Mouse (Mus musculus) c-Kit-positive CD71-negative TER-119-negative erythroid progenitor cells, embryonic 14.5 days (primary cell): ENCODE data around the gene Ola1.

ENCODE experiments used
- DNase-seq: peaks from one replicate; pipeline ENCODE4 v3.0.0-alpha.2; 2013; ENCODE audit warnings: low read depth

Gene Ola1

DNA sequence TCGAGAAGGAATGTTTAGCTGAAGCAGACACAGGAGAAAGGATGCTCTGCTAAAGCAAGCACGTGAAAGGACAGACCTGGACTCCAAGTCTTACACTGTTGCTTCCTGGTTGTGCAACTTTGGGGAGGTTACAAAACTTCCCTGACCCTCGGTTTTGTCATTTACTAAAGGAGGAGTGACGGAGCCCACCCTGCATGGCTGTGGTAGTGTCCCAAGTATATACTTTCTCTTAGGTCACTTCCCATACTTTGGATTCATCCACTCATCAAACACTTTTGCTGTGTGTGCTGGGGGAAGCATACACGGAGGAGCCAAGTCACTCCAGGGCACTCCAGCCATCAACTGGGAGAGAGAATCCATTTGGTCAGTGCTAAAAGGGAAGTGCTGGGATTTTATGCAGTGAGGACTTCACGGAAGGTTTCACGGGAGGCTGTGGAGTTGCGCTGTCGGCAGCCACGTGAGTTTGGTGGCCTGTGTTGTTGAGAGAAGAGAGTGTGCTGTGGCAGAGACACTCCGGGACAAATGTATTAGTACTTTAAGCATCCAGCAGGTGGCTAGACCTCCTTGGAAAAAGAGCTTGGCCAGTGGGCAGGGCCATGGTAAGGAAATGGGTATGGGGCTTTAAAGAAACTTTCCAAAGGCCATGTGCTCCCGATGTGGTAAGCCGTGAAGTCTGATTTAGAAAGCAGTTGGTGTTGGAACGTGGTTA is 154.7 kb downstream of the Ola1 start:
- DNase-seq: no peak

DNA sequence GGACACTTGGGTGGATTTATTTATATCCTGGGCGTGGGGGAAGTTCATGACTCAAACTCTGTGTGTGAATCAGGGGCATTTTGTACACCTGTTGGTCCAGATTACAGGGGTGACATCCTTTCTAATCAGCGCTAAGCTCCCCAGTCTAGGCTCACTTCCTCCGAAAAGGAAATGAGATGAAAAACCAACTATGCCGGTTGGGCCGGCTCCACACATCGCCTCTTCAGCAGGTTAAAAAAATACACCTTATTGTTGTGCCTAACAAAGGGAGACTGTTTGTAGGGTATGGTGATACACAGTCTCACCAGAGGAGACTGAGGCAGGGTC is 158.5 kb downstream of the Ola1 start:
- DNase-seq: no peak

DNA sequence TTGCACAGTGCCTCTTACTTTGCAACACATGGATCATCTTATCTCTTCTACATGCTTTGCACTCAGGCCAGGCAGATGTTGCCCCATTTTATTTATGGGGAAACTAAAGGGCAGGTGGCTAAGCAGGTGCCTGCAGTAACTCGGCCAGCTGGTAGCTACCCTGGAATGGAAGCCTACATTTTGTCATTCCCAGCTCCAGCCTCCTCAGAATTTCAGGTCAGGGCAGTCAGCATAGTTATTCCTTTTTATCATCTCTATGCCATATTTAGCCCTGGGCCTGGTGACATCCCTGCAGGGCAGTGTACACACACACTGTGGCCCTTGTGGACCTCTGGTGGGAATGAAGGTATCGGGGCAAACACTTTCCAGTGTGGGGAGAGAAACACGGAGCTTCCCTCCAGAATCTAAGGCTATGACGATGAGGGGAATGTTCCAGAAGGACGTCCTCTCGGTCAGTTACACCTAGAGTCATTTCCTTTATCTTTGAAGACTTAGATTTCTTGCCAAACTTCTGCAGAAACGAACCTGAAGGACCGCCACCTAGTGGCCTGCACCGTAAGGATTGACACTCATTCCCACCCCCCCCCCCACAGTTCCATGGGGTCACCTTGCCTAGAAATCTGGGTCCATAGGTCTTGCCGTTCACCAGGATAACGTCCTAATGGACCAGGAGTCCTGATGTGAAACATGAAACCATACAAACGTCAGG is 159.0 kb downstream of the Ola1 start:
- no peak for DNase-seq

DNA sequence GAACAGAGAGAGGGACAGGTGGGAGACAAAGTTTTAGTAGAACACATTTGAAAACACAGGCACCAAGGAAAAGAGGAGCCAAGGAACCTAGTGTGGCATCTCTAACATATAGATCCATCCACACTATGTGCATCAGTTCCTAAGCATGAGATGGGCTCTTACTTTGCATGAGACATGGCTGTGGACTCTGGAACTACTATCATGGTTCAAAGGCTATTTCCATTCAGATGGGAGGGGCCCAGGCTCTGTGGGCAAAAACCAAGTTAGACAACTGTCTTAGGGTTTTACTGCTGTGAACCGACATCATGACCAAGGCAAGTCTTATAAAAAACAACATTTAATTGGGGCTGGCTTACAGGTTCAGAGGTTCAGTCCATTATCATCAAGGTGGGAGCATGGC is 160.4 kb downstream of the Ola1 start:
- no peak for DNase-seq

DNA sequence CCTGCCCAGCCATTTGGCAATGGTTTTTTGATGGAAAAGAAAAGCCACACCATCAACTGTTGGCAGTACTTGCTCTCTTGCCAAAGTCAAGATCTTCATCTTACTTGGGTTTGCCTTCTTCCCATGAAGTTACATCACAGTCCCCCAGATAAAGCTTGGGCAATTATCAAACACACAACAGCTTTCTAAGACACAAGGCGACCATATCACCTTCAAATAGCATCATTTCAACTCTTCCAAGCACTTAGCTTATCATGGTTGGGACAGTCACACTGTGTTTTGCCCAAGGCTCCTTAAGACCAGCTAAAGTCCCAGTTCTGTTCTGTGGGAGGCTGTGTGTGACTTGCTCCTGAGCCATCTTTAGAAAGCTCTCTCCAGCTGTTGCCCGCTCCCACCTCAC is 161.1 kb downstream of the Ola1 start:
- DNase-seq: no peak

DNA sequence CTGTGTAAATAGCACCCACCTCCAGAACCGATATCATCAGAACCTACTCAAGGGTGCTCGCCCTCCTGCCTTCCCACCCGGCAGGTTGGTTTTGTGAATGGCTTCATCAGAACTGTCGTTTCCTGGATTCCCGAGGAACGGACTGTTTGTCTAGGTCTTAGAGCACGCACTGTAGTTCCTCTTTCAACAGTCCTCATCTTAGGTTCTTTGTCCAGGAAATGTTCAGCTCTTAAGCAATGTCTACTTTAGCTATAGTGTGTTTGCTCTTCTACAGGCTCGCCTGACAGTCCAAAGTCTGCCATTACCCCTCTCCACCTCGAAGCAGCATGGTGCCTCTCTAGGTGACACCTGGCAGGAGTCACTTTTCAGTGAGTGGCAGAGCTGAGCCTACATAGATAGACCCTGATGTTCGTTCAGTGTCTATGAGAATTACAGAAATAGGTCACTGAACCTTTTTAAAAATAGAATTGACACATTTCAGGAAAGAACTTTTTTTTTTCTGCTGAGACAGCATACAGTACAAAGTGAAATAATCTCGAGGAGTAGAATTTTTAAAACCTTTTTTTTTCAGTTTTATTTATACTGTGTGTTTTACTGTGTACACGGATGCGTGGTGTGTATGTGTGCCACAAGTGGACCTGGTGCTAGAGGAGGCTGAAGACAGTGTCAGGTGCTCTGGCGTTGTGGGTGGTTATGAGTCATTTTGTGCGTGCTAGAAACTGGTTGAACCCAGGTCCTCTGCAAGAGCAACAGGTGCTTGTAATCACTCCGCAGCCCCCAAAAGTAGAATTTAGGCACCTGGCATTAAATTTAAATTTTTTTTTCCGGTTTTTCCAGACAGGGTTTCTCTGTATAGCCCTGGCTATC is 162.4 kb downstream of the Ola1 start:
- no peak for DNase-seq

DNA sequence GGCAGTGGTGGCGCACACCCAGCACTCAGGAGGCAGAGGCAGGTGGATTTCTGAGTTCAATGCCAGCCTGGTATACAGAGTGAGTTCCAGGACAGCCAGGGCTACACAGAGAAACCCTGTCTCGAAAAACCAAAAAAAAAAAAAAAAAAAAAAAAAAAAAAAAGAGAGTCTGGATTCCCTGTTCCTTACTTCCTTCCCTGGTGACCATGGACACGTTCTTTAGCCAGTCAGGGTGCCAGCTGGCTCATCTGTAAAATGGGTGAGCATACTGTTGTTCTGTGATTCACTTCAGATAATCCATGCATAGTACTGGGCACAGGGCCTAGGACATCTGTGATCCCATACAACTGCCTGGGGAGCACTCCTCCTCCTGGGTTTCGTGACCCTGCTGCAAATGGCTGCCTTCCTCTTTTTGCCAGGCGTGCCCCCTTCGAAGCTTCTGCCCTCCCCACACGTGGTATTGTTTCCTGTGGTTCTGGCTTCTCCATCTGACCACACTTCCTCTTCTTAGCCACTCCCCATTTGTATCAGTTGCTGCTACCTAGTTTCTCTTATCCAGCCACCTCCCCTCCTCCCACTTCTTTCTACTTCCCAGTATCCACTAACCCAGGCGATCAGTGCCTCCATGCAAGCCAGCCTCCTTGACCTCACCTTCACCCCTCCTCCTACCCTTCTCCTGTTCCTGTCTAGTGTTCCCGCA is 164.8 kb downstream of the Ola1 start:
- DNase-seq: peak; percentile 54

DNA sequence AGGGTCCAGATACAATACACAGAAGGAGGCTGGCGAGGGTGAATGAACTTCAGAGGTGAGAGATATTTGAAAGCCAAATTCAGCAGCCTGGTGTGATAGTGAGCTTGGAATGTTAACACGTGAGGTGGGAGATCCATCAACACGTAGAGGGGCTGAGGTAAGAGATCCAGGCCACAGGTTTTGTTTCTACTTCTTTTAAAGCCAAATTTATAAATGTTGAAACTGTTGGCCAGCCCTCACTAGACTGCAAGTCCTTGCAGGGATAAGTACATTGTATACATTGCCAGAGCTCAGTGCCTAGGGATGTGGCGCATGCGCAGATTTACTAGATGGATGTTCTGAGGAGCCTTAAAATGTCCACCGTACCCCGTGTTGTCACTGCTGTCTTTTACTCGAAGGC is 168.3 kb downstream of the Ola1 start:
- no peak for DNase-seq

DNA sequence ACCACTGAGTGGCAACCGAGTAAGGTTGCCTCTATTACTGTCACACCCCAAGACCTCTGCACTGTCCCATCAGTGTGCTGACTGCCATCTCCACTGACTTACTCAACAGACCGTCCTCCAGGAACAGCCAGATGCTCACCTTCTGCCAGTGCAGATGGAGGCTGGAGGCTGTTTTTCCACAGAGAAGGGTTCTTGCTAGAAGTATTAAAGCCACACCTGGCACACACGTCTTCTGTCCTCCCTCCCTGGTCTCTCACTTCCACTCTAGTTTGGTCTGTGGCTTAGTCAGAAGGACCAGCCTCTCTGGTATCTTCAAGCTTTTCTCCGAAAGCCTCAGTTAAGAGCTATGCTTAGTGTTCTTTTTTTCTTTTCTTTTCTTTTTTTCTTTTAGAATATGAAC is 168.7 kb downstream of the Ola1 start:
- no peak for DNase-seq

DNA sequence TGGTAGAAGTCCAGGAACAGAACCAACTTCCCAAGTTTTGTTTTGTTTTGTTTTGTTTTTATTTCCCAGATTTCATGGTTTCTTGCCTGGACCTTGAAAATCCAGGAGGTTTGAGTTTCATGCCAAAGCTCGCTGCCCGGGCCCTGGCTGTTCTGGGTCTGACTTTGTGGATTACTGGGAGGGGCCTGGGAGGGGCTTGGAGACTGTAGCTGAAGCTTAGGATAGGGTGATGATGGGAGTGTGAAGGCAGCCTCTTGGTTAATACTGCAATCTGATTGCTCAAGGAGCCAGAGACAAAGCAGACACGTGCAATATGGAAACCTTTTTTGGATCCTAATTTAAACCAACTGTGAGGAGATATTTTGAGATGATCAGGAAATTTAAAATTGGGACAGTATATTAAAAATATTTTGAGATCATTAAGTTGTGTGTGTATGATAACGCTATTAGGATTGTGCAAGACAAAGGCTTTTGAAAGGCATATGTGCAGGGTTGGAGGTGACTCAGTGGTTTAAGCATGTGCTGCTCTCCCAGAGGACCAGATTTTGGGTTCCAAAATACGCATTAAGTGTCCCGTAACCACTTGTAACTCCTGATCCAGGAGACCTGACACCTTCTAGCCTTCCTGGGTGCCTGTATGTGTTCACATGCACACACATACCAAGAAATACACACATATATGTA is 169.6 kb downstream of the Ola1 start:
- no peak for DNase-seq

DNA sequence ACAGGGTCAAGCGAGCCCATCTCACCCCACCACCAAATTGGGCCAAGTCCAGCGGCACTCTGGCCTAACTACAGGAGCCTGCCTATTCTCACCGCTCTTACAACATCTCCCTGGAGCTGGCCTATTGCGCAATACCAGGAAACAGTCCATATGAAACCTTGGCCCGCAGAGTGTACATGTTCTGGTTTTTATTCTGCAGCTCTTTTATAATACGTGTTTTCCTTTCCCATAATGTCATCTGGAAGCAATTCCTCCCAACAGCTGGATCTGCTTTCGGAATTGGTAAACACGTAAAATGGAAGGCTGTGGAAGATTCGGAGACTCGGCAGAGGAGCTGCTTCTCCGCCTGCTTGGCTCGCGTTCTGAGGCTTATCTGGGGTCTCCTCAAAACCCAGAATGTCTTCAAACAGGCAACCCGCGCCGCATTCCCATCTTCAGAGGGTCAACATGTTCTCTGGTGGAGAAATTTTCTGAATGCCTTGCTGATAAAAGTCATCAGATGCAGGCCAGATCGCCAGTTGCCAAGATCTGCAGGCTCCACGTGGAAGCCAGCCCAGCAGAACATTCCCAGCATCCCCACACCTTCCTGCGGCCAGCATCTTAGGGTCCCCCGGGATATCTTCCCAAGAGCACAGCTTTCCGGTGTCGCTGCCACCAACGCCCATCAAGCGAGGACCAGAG is 171.5 kb downstream of the Ola1 start:
- DNase-seq: no peak

DNA sequence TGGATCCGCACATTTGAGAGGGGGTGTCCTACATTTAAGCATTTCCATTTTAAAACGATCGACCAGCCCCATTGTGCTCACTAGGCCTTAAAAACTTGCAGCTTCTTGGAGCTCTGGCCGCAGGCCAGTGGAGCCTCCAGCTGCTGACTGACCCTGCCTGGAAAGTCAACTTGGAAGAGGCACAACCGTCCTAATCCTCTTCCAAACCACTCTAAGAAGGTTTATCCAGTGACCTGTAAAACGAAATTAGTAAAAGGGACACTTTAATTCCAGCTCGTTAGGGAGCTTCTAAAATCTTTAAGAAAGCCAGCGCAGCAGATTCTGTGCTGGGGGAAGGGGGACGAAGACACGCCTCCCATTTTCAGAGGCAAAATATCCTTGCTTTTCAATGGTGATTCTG is 172.1 kb downstream of the Ola1 start:
- no peak for DNase-seq

DNA sequence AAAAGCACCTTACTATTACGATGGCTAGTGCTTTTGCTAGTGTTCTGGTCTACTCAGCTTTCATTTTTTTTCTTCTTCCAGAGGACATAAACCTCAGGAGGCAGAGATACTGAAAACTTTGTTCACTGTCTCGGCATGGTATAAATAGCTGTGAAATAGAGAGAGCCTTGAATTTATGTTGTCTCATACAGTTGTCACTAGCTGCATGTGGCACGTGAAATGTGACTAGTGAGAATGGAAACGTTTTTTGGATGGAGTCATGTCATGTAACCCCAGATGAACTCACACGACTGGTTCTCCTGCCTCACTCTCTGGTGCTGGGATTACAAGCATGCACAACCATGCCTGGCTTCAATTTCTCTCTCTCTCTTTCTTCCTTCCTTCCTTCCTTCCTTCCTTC is 173.2 kb downstream of the Ola1 start:
- no peak for DNase-seq
